Mouse (Mus musculus) forebrain, embryonic 12.5 days (tissue): Measurements from ENCODE around the gene Ehd4. TPM values are rescaled to one million over a fixed set of nuclear protein-coding genes. Genes with fewer than 3 reads are reported as not detected.

Experiments
- ATAC-seq: fragments of 200-750 bp; cut with Nextera tagmentation; 2 replicates; pipeline ENCODE4 v1.8.0; 2017; ENCODE audit warnings: moderate TSS enrichment; ENCODE audit not compliant: low FRiP score
- H3K27ac ChIP-seq: fragments of 300-500 bp; sonication (generic); 2 replicates; pipeline ENCODE4 v1.5.1; 2016; ENCODE audit warnings: mild to moderate bottlenecking
- H3K27me3 ChIP-seq: fragments of 300-500 bp; sonication (generic); 2 replicates; pipeline ENCODE4 v1.6.1; 2016; ENCODE audit warnings: mild to moderate bottlenecking
- H3K36me3 ChIP-seq: fragments of 300-500 bp; sonication (generic); replicated peaks from 2 replicates; pipeline ENCODE4 v1.6.1; 2016; ENCODE audit warnings: mild to moderate bottlenecking
- H3K4me1 ChIP-seq: fragments of 300-500 bp; sonication (generic); 2 replicates; pipeline ENCODE4 v1.6.1; 2016
- H3K4me2 ChIP-seq: fragments of 300-500 bp; sonication (generic); 2 replicates; pipeline ENCODE4 v1.6.1; 2016; ENCODE audit warnings: mild to moderate bottlenecking, moderate library complexity
- H3K4me3 ChIP-seq: fragments of 300-500 bp; sonication (generic); replicated peaks from 2 replicates; pipeline ENCODE4 v1.5.1; 2016; ENCODE audit warnings: mild to moderate bottlenecking
- H3K9ac ChIP-seq: fragments of 300-500 bp; sonication (generic); 2 replicates; pipeline ENCODE4 v1.6.1; 2016; ENCODE audit warnings: mild to moderate bottlenecking
- H3K9me3 ChIP-seq: fragments of 300-500 bp; sonication (generic); 2 replicates; pipeline ENCODE4 v1.6.1; 2016
- WGBS: fragments of 180-500 bp; shearing (Covaris S2); methylation state at CpG from one replicate; pipeline ENCODE4 v1.1.7; 2016; 5-methylcytosine and 5-hydroxymethylcytosine counted together
- polyA plus RNA-seq: library from polyadenylated mRNA; unstranded; fragments of >200 nt; fragmentation: Nextera tagmentation; extraction: Ambion mirVana; gene quantifications from 2 replicates; pipeline ENCODE4 v1.2.1, GENCODE M21; 2016

Gene Ehd4
- polyA plus RNA-seq = 9.9 and 14.4 TPM in 2 replicates

GRCm38 (mm10) chr2:120154361-120154894 lies at the start of gene Ehd4:
Gene Ehd4, minus strand, starts transcription at chr2:120154606.
- H3K4me2 ChIP-seq = peak within 1 kb of the TSS; percentile 99
- peaks cover 7% of the 10 kb centered on the region for H3K4me1 ChIP-seq
- H3K27me3 ChIP-seq = peaks cover 19% of the 10 kb centered on the region
- H3K36me3 ChIP-seq = no peaks in the 10 kb centered on the region
- no peaks in the 10 kb centered on the region for H3K9me3 ChIP-seq
- H3K27ac ChIP-seq = no peak within 1 kb of the TSS
- ATAC-seq = peak; percentile 100
- peak within 1 kb of the TSS; percentile 71 for H3K4me3 ChIP-seq
- peak within 1 kb of the TSS; percentile 61 for H3K9ac ChIP-seq
- WGBS = under 1% methylated on average over 53 of the region's 53 CpGs

- ATAC-seq = no peak
- Histone ChIP-seq H3K4me1 (no peaks in the 10 kb centered on the region), H3K36me3 (no peaks in the 10 kb centered on the region), H3K27me3 (no peaks in the 10 kb centered on the region), H3K4me3 (no peak overlapping the region), H3K9ac (no peak overlapping the region), H3K9me3 (no peaks in the 10 kb centered on the region), H3K4me2 (no peak overlapping the region), H3K27ac (no peak overlapping the region)
- WGBS = 69% methylated on average over 3 of the region's 3 CpGs
These were observed 49.3 kb upstream of the Ehd4 start for GRCm38 (mm10) chr2:120203742-120204141.

- no peaks in the 10 kb centered on the region for H3K4me1 ChIP-seq
- H3K9me3 ChIP-seq = no peaks in the 10 kb centered on the region
- no peaks in the 10 kb centered on the region for H3K27me3 ChIP-seq
- H3K4me2 ChIP-seq = no peak overlapping the region
- no peak overlapping the region for H3K9ac ChIP-seq
- 72% methylated on average over 7 of the region's 7 CpGs for WGBS
- H3K27ac ChIP-seq = no peak overlapping the region
- ATAC-seq = no peak
- no peak overlapping the region for H3K4me3 ChIP-seq
- H3K36me3 ChIP-seq = no peaks in the 10 kb centered on the region
These were observed 45.7 kb upstream of the Ehd4 start for GRCm38 (mm10) chr2:120200077-120200476.

DNA sequence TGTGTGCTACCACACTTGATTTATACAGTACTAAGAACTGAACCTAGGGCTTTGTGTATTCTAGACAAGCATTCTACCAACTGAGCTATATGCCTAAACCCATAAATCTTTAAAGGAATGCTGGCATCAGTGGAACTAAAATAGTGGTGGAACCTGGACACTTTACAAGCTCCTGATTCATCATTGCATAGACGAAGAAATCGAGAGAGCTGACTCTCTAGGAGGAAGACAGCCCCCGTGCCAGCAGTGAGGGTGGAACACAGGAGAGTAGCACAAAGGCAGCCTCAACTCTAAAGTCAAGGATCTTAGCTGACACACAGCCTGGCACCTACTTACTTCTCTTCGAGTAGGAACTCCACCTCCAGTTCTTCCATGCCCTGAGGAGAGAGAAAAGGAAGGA lies 33.8 kb upstream of the Ehd4 start:
- no peak overlapping the region for H3K9ac ChIP-seq
- H3K4me1 ChIP-seq = no peaks in the 10 kb centered on the region
- H3K27ac ChIP-seq = no peak overlapping the region
- H3K4me3 ChIP-seq = no peak overlapping the region
- no peaks in the 10 kb centered on the region for H3K9me3 ChIP-seq
- ATAC-seq = no peak
- H3K4me2 ChIP-seq = no peak overlapping the region
- WGBS = 84% methylated on average over 4 of the region's 4 CpGs
- no peaks in the 10 kb centered on the region for H3K27me3 ChIP-seq
- no peaks in the 10 kb centered on the region for H3K36me3 ChIP-seq

DNA sequence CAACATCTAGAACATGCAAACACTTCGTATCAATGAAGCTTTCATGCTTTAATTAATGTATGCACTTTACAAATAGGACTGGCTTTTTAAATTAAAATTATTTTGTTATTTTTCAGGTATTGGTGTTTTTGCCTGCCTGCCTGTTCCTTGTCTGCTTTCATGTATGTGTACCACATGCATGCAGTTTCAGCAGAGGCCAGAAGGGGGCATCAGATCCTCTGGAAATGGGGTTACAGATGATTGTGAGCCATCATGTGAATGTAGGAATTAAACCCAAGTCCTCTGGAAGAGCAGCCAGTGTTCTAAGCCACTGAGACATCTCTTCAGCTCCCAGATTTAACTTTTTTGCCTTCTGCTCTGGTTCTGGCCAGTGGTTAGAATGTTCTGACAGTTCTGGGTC lies 33.2 kb upstream of the Ehd4 start:
- 94% methylated on average over 1 of the region's 1 CpGs for WGBS
- Histone ChIP-seq H3K4me2 (no peak overlapping the region), H3K9me3 (no peaks in the 10 kb centered on the region), H3K27ac (no peak overlapping the region), H3K4me1 (no peaks in the 10 kb centered on the region), H3K4me3 (no peak overlapping the region), H3K36me3 (no peaks in the 10 kb centered on the region), H3K27me3 (no peaks in the 10 kb centered on the region), H3K9ac (no peak overlapping the region)
- no peak for ATAC-seq

DNA sequence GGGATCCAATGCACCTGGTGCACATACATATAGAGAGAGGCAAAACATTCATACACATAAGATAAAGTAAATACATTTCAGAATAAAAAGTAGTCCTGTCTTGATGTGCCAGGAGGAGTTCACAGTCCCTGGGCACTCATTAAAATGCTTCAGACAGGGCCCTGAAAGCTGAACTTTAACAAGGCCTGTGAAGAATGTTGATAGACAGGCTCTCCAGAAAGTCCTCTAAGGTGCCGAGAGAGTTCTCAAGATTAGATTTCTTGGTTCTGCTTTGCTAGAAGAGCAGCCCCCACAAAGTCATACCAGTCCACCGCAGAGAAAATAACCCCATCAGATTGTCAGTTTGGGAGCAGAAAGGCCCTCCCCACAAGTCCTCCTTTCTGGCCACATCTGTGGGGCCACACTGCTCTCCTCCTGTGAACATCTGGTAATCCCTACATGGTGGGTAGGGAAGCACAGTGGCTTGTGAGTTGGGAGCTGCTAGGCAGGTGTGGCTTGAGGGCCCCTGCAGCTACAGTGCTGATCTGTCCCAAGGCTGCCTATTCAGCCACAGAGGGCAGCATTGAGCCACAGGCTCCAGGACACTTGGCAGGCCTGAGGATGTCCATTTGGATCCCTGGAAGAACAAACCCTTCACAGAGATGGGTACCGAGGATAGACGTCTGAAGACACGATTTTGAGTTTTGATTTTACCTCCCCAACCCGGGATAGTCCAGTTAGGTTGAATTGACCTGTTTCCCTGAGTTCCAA lies 31.3 kb upstream of the Ehd4 start:
- Histone ChIP-seq H3K4me3 (no peak overlapping the region), H3K4me1 (no peaks in the 10 kb centered on the region), H3K9me3 (no peaks in the 10 kb centered on the region), H3K27ac (no peak overlapping the region), H3K27me3 (no peaks in the 10 kb centered on the region), H3K36me3 (no peaks in the 10 kb centered on the region), H3K4me2 (no peak overlapping the region), H3K9ac (no peak overlapping the region)
- no peak for ATAC-seq
- WGBS = 83% methylated on average over 6 of the region's 6 CpGs

- no peak overlapping the region for H3K27ac ChIP-seq
- H3K4me1 ChIP-seq = no peaks in the 10 kb centered on the region
- H3K9ac ChIP-seq = no peak overlapping the region
- H3K36me3 ChIP-seq = no peaks in the 10 kb centered on the region
- H3K9me3 ChIP-seq = no peaks in the 10 kb centered on the region
- H3K27me3 ChIP-seq = no peaks in the 10 kb centered on the region
- H3K4me3 ChIP-seq = no peak overlapping the region
- H3K4me2 ChIP-seq = no peak overlapping the region
- ATAC-seq = no peak
These were observed 24.5 kb upstream of the Ehd4 start for GRCm38 (mm10) chr2:120178936-120179335.

GRCm38 (mm10) chr2:120173718-120174117 lies 19.3 kb upstream of the Ehd4 start:
- Histone ChIP-seq H3K9ac (no peak overlapping the region), H3K4me2 (no peak overlapping the region), H3K36me3 (no peaks in the 10 kb centered on the region), H3K4me3 (no peak overlapping the region), H3K9me3 (no peaks in the 10 kb centered on the region), H3K27ac (no peak overlapping the region), H3K27me3 (no peaks in the 10 kb centered on the region), H3K4me1 (no peaks in the 10 kb centered on the region)
- 28% methylated on average over 10 of the region's 10 CpGs for WGBS
- no peak for ATAC-seq

- H3K27me3 ChIP-seq = no peaks in the 10 kb centered on the region
- H3K4me3 ChIP-seq = no peak overlapping the region
- no peaks in the 10 kb centered on the region for H3K36me3 ChIP-seq
- 92% methylated on average over 7 of the region's 7 CpGs for WGBS
- no peaks in the 10 kb centered on the region for H3K4me1 ChIP-seq
- H3K9me3 ChIP-seq = no peaks in the 10 kb centered on the region
- H3K27ac ChIP-seq = no peak overlapping the region
- H3K4me2 ChIP-seq = no peak overlapping the region
- H3K9ac ChIP-seq = no peak overlapping the region
- no peak for ATAC-seq
These were observed 17.0 kb upstream of the Ehd4 start for GRCm38 (mm10) chr2:120171362-120171761.

GRCm38 (mm10) chr2:120170726-120171125 lies 16.3 kb upstream of the Ehd4 start:
- WGBS = 81% methylated on average over 1 of the region's 1 CpGs
- Histone ChIP-seq H3K27ac (no peak overlapping the region), H3K27me3 (no peaks in the 10 kb centered on the region), H3K9ac (no peak overlapping the region), H3K4me2 (no peak overlapping the region), H3K9me3 (no peaks in the 10 kb centered on the region), H3K4me3 (no peak overlapping the region), H3K4me1 (no peaks in the 10 kb centered on the region), H3K36me3 (no peaks in the 10 kb centered on the region)
- no peak for ATAC-seq

DNA sequence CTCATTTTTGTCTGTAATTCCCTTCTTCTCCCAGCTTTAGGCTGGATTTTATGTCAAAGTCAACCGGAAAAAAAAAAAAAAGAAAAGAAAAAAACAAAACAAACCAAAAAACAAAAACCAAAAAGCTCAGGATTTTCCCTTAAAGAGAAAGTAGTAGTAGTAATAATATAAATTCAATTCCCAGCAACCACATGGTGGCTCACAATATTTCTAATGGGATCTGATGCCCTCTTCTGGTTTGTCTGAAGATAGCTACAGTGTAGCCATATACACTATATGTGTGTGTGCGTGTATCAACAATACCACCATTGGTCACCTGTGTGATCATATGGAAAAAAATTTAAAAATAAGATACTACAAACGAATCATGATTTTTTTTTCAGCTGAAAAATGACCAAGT lies 15.0 kb upstream of the Ehd4 start:
- no peaks in the 10 kb centered on the region for H3K9me3 ChIP-seq
- H3K9ac ChIP-seq = no peak overlapping the region
- H3K4me3 ChIP-seq = no peak overlapping the region
- H3K36me3 ChIP-seq = no peaks in the 10 kb centered on the region
- H3K4me1 ChIP-seq = no peaks in the 10 kb centered on the region
- ATAC-seq = no peak
- no peak overlapping the region for H3K4me2 ChIP-seq
- WGBS = 79% methylated on average over 3 of the region's 3 CpGs
- H3K27me3 ChIP-seq = no peaks in the 10 kb centered on the region
- H3K27ac ChIP-seq = no peak overlapping the region

GRCm38 (mm10) chr2:120167763-120168162 lies 13.4 kb upstream of the Ehd4 start:
- no peak overlapping the region for H3K27ac ChIP-seq
- no peak for ATAC-seq
- WGBS = 94% methylated on average over 8 of the region's 8 CpGs
- H3K4me1 ChIP-seq = no peaks in the 10 kb centered on the region
- H3K4me2 ChIP-seq = no peak overlapping the region
- no peaks in the 10 kb centered on the region for H3K27me3 ChIP-seq
- H3K9ac ChIP-seq = no peak overlapping the region
- H3K9me3 ChIP-seq = no peaks in the 10 kb centered on the region
- no peaks in the 10 kb centered on the region for H3K36me3 ChIP-seq
- H3K4me3 ChIP-seq = no peak overlapping the region

GRCm38 (mm10) chr2:120165474-120165873 lies 11.1 kb upstream of the Ehd4 start:
- no peaks in the 10 kb centered on the region for H3K9me3 ChIP-seq
- H3K4me1 ChIP-seq = no peaks in the 10 kb centered on the region
- H3K4me3 ChIP-seq = no peak overlapping the region
- ATAC-seq = no peak
- 89% methylated on average over 10 of the region's 10 CpGs for WGBS
- H3K9ac ChIP-seq = no peak overlapping the region
- no peaks in the 10 kb centered on the region for H3K36me3 ChIP-seq
- H3K27me3 ChIP-seq = no peaks in the 10 kb centered on the region
- H3K4me2 ChIP-seq = no peak overlapping the region
- H3K27ac ChIP-seq = no peak overlapping the region
